Mouse (Mus musculus) ES-E14 (cell line): ENCODE measurements around the gene Ctu2.

Experiments used
- HCFC1 ChIP-seq: IDR thresholded peaks from 2 replicates; pipeline ENCODE4 v1.6.1; 2012; ENCODE audit warnings: low read length, inconsistent platforms, borderline replicate concordance; ENCODE audit not compliant: insufficient read depth
- MAFK ChIP-seq: IDR thresholded peaks from 2 replicates; pipeline ENCODE4 v1.6.1; 2014; ENCODE audit warnings: mild to moderate bottlenecking, low read depth, low read length, inconsistent platforms; ENCODE audit not compliant: insufficient read depth
- ZC3H11A ChIP-seq: IDR thresholded peaks from 2 replicates; pipeline ENCODE4 v1.6.1; 2012; ENCODE audit warnings: low read depth, mild to moderate bottlenecking, inconsistent platforms, low read length, borderline replicate concordance

DNA sequence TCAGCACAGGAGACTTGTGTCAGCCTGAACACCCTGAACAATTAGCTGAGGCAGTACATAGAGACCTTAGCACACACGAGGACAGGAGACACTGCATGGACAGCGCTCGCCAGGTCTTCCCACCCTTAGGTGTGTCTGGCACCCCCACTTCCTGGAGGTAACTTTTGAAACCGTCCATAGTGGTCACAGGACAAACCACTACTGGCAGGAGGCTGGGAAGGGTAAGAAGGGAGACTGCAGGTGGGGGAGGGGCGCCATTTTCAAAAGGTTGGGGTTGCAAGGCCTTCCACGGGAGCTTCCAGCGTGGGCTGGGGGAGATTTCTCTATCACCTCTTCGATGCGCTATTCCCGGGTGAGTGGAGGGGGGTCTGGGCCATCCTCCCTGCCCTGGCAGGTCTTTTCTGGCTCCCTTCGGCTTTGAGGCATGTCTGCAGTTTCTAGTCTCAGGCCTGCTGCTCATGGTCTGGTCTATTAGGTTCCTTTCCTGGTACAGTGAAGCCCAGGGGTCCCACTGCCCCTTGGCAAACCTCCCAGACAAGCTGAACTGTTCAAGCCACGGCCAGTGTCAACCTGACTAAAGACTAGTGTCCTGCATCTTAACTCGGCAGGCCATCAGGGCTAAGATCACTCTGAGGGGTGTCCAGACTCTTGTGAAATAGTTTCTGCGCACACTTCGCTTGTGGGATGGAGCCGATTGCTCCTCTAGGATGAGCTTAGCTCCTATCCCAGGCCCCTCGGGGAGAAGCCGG is 44.1 kb upstream of the Ctu2 start:
- TF ChIP-seq HCFC1: no peak
- no peak for TF ChIP-seq MAFK
- TF ChIP-seq ZC3H11A: no peak
